Mouse (Mus musculus): ENCODE results near the gene Nabp2.

GRCm38 (mm10) chr10:128412558-128412957 is 1.3 kb upstream of the Nabp2 start:
- TF ChIP-seq CTCF (IDR thresholded peaks at IDR 0.05; ENCODE audit: borderline replicate concordance, insufficient read depth, low read depth, low read length) (no peak), POLR2A (IDR thresholded peaks at IDR 0.05; ENCODE audit: borderline replicate concordance, insufficient read depth, low read length) (no peak)
